Mouse (Mus musculus): Measurements from ENCODE around the gene Acaca.

Gene Acaca

GRCm38 (mm10) chr11:84128943-84129798, at the start of gene Acaca, which contains the start of gene Tada2a:
TSS of gene Acaca (plus strand) at chr11:84129672.
TSS of gene Tada2a (minus strand) at chr11:84129600.
- peak; percentile 54 to 71 for DNase-seq (ENCODE audit: low spot score in 2 of 2)

GRCm38 (mm10) chr11:84079887-84080286, 49.6 kb upstream of the Acaca start:
- DNase-seq (ENCODE audit: low spot score in 2 of 2) = no peak

- no peak for DNase-seq (ENCODE audit: low spot score in 2 of 2)
Observed at GRCm38 (mm10) chr11:84080327-84080726, 49.1 kb upstream of the Acaca start.

GRCm38 (mm10) chr11:84081901-84082300, 47.6 kb upstream of the Acaca start:
- no peak for DNase-seq (ENCODE audit: low spot score in 2 of 2)

- DNase-seq (ENCODE audit: low spot score in 2 of 2) = no peak
Observed at GRCm38 (mm10) chr11:84090572-84090971, 38.9 kb upstream of the Acaca start.

GRCm38 (mm10) chr11:84095084-84095483, 34.4 kb upstream of the Acaca start:
- no peak for DNase-seq (ENCODE audit: low spot score in 2 of 2)

- DNase-seq (ENCODE audit: low spot score in 2 of 2) = no peak
Observed at GRCm38 (mm10) chr11:84097251-84097998, 32.0 kb upstream of the Acaca start.

GRCm38 (mm10) chr11:84101182-84101581, 28.3 kb upstream of the Acaca start:
- DNase-seq (ENCODE audit: low spot score in 2 of 2) = no peak

- no peak for DNase-seq (ENCODE audit: low spot score in 2 of 2)
Observed at GRCm38 (mm10) chr11:84104036-84104435, 25.4 kb upstream of the Acaca start.

- DNase-seq (ENCODE audit: low spot score in 2 of 2) = no peak
Observed at GRCm38 (mm10) chr11:84107137-84107536, 22.3 kb upstream of the Acaca start.

- no peak for DNase-seq (ENCODE audit: low spot score in 2 of 2)
Observed at GRCm38 (mm10) chr11:84113623-84114022, 15.8 kb upstream of the Acaca start.

GRCm38 (mm10) chr11:84115646-84116045, 13.8 kb upstream of the Acaca start:
- no peak for DNase-seq (ENCODE audit: low spot score in 2 of 2)

GRCm38 (mm10) chr11:84116221-84116620, 13.3 kb upstream of the Acaca start:
- DNase-seq (ENCODE audit: low spot score in 2 of 2) = no peak

GRCm38 (mm10) chr11:84117431-84117830, 12.0 kb upstream of the Acaca start:
- no peak for DNase-seq (ENCODE audit: low spot score in 2 of 2)

GRCm38 (mm10) chr11:84121051-84121956, 8.2 kb upstream of the Acaca start:
- no peak for DNase-seq (ENCODE audit: low spot score in 2 of 2)

- DNase-seq (ENCODE audit: low spot score in 2 of 2) = no peak
Observed at GRCm38 (mm10) chr11:84127977-84128376, 1.5 kb upstream of the Acaca start.

- no peak for DNase-seq (ENCODE audit: low spot score in 2 of 2)
Observed at GRCm38 (mm10) chr11:84129799-84130185, 320 bp downstream of the Acaca start.

- no peak for DNase-seq (ENCODE audit: low spot score in 2 of 2)
Observed at GRCm38 (mm10) chr11:84134331-84134860, 4.9 kb downstream of the Acaca start.

GRCm38 (mm10) chr11:84136453-84136852, 7.0 kb downstream of the Acaca start:
- DNase-seq (ENCODE audit: low spot score in 2 of 2) = no peak

- peak in 1 of 2 experiments; percentile 53 for DNase-seq (ENCODE audit: low spot score in 2 of 2)
Observed at GRCm38 (mm10) chr11:84141752-84142151, 12.3 kb downstream of the Acaca start.

GRCm38 (mm10) chr11:84145201-84145798, 15.8 kb downstream of the Acaca start:
- no peak for DNase-seq (ENCODE audit: low spot score in 2 of 2)

All from frontal cortex, postnatal 14 days (tissue).